Mouse (Mus musculus) hindbrain, embryonic 15.5 days (tissue): ENCODE results near the gene Hmox1. TPM values are rescaled to one million over a fixed set of nuclear protein-coding genes. Genes with fewer than 3 reads are reported as not detected.
A peak's percentile ranks its signal among the peaks of the same experiment; 100 is the strongest.

Experiments
- ATAC-seq: fragments of 200-750 bp; cut with Nextera tagmentation; 2 replicates; pipeline ENCODE4 v1.8.0; 2017; ENCODE audit warnings: low read depth, moderate number of reproducible peaks, moderate TSS enrichment; ENCODE audit not compliant: low FRiP score
- H3K27ac ChIP-seq: fragments of 300-500 bp; sonication (generic); replicated peaks from 2 replicates; pipeline ENCODE4 v1.5.1; 2015; ENCODE audit warnings: mild to moderate bottlenecking, inconsistent platforms
- H3K27me3 ChIP-seq: fragments of 300-500 bp; sonication (generic); 2 replicates; pipeline ENCODE4 v1.6.1; 2015; ENCODE audit warnings: control low read depth, inconsistent platforms
- H3K36me3 ChIP-seq: fragments of 300-500 bp; sonication (generic); 2 replicates; pipeline ENCODE4 v1.6.1; 2015; ENCODE audit warnings: control low read depth, inconsistent platforms
- H3K4me1 ChIP-seq: fragments of 300-500 bp; sonication (generic); replicated peaks from 2 replicates; pipeline ENCODE4 v1.6.1; 2015; ENCODE audit warnings: control low read depth, inconsistent platforms
- H3K4me2 ChIP-seq: fragments of 300-500 bp; sonication (generic); 2 replicates; pipeline ENCODE4 v1.6.1; 2015; ENCODE audit warnings: moderate library complexity, mild to moderate bottlenecking, inconsistent platforms
- H3K4me3 ChIP-seq: fragments of 300-500 bp; sonication (generic); 2 replicates; pipeline ENCODE4 v1.5.1; 2015; ENCODE audit warnings: mild to moderate bottlenecking, inconsistent platforms
- H3K9ac ChIP-seq: fragments of 300-500 bp; sonication (generic); 2 replicates; pipeline ENCODE4 v1.6.1; 2015; ENCODE audit warnings: inconsistent platforms
- H3K9me3 ChIP-seq: fragments of 300-500 bp; sonication (generic); 2 replicates; pipeline ENCODE4 v1.6.1; 2016; ENCODE audit warnings: control low read depth, inconsistent platforms
- WGBS: fragments of 180-500 bp; shearing (Covaris S2); methylation state at CpG from one replicate; pipeline ENCODE4 v1.1.7; 2015; 5-methylcytosine and 5-hydroxymethylcytosine counted together
- polyA plus RNA-seq: library from polyadenylated mRNA; unstranded; fragments of >200 nt; fragmentation: Nextera tagmentation; extraction: Ambion mirVana; gene quantifications from 2 replicates; pipeline ENCODE4 v1.2.1, GENCODE M21; 2015

Hmox1 gene
- polyA plus RNA-seq, 1 experiment from 2014 or later: 14.0 TPM

GRCm38 (mm10) chr8:75074876-75075275, 18.5 kb upstream of the Hmox1 start:
- WGBS: 79% methylated on average over 1 of the region's 1 CpGs
- H3K9ac ChIP-seq: no peak overlapping the region
- no peak for ATAC-seq
- no peaks in the 10 kb centered on the region for H3K9me3 ChIP-seq
- no peaks in the 10 kb centered on the region for H3K4me1 ChIP-seq
- no peaks in the 10 kb centered on the region for H3K36me3 ChIP-seq
- no peaks in the 10 kb centered on the region for H3K27me3 ChIP-seq
- no peak overlapping the region for H3K27ac ChIP-seq
- H3K4me2 ChIP-seq: no peak overlapping the region
- no peak overlapping the region for H3K4me3 ChIP-seq

GRCm38 (mm10) chr8:75078215-75078614, 15.2 kb upstream of the Hmox1 start:
- H3K27me3 ChIP-seq: no peaks in the 10 kb centered on the region
- H3K4me3 ChIP-seq: no peak overlapping the region
- no peaks in the 10 kb centered on the region for H3K4me1 ChIP-seq
- 92% methylated on average over 1 of the region's 1 CpGs for WGBS
- no peak for ATAC-seq
- no peak overlapping the region for H3K9ac ChIP-seq
- H3K27ac ChIP-seq: no peak overlapping the region
- H3K4me2 ChIP-seq: no peak overlapping the region
- H3K9me3 ChIP-seq: no peaks in the 10 kb centered on the region
- no peaks in the 10 kb centered on the region for H3K36me3 ChIP-seq

GRCm38 (mm10) chr8:75078851-75079250, 14.6 kb upstream of the Hmox1 start:
- 94% methylated on average over 9 of the region's 9 CpGs for WGBS
- Histone ChIP-seq H3K4me2 (no peak overlapping the region), H3K36me3 (no peaks in the 10 kb centered on the region), H3K27me3 (no peaks in the 10 kb centered on the region), H3K9me3 (no peaks in the 10 kb centered on the region), H3K9ac (no peak overlapping the region), H3K4me3 (no peak overlapping the region), H3K4me1 (peaks cover 3% of the 10 kb centered on the region; the same call in 1 of the 2 replicates), H3K27ac (no peak overlapping the region)
- ATAC-seq: no peak

- H3K36me3 ChIP-seq: no peaks in the 10 kb centered on the region
- H3K27me3 ChIP-seq: no peaks in the 10 kb centered on the region
- H3K4me3 ChIP-seq: no peak overlapping the region
- peaks cover 5% of the 10 kb centered on the region; the same call in 1 of the 2 replicates for H3K4me1 ChIP-seq
- no peak overlapping the region for H3K9ac ChIP-seq
- H3K9me3 ChIP-seq: no peaks in the 10 kb centered on the region
- H3K27ac ChIP-seq: no peak overlapping the region
- no peak for ATAC-seq
- no peak overlapping the region for H3K4me2 ChIP-seq
- WGBS: 85% methylated on average over 9 of the region's 9 CpGs
These were observed 11.9 kb upstream of the Hmox1 start for GRCm38 (mm10) chr8:75081364-75082040.

GRCm38 (mm10) chr8:75082181-75082805, 11.1 kb upstream of the Hmox1 start:
- Histone ChIP-seq H3K4me1 (peaks cover 5% of the 10 kb centered on the region; the same call in 1 of the 2 replicates), H3K4me3 (no peak overlapping the region), H3K36me3 (no peaks in the 10 kb centered on the region), H3K9me3 (no peaks in the 10 kb centered on the region), H3K27me3 (no peaks in the 10 kb centered on the region), H3K27ac (no peak overlapping the region), H3K9ac (no peak overlapping the region), H3K4me2 (no peak overlapping the region)
- WGBS: 89% methylated on average over 6 of the region's 6 CpGs
- no peak for ATAC-seq

GRCm38 (mm10) chr8:75083846-75084245, 9.6 kb upstream of the Hmox1 start:
- Histone ChIP-seq H3K27ac (no peak overlapping the region), H3K27me3 (no peaks in the 10 kb centered on the region), H3K9ac (no peak overlapping the region), H3K36me3 (no peaks in the 10 kb centered on the region), H3K4me1 (peaks cover 5% of the 10 kb centered on the region; the same call in 1 of the 2 replicates), H3K4me2 (peak overlapping the region; percentile 55), H3K9me3 (no peaks in the 10 kb centered on the region), H3K4me3 (peak overlapping the region; percentile 32)
- WGBS: 9% methylated on average over 17 of the region's 17 CpGs
- peak; percentile 90 for ATAC-seq

- Histone ChIP-seq H3K4me3 (no peak overlapping the region), H3K9ac (no peak overlapping the region), H3K36me3 (no peaks in the 10 kb centered on the region), H3K27me3 (no peaks in the 10 kb centered on the region), H3K9me3 (no peaks in the 10 kb centered on the region), H3K4me2 (peak overlapping the region; percentile 55; the same call in 1 of the 2 replicates), H3K4me1 (peaks cover 11% of the 10 kb centered on the region), H3K27ac (no peak overlapping the region)
- ATAC-seq: no peak
- 86% methylated on average over 3 of the region's 3 CpGs for WGBS
These were observed 8.9 kb upstream of the Hmox1 start for GRCm38 (mm10) chr8:75084382-75085064.

GRCm38 (mm10) chr8:75086002-75086401, 7.4 kb upstream of the Hmox1 start:
- Histone ChIP-seq H3K36me3 (no peaks in the 10 kb centered on the region), H3K4me3 (no peak overlapping the region), H3K27me3 (no peaks in the 10 kb centered on the region), H3K9ac (no peak overlapping the region), H3K4me1 (peaks cover 15% of the 10 kb centered on the region), H3K9me3 (no peaks in the 10 kb centered on the region), H3K27ac (no peak overlapping the region), H3K4me2 (no peak overlapping the region)
- ATAC-seq: no peak
- WGBS: 69% methylated on average over 2 of the region's 2 CpGs

- H3K9ac ChIP-seq: no peak overlapping the region
- no peak overlapping the region for H3K27ac ChIP-seq
- H3K27me3 ChIP-seq: no peaks in the 10 kb centered on the region
- peaks cover 15% of the 10 kb centered on the region for H3K4me1 ChIP-seq
- no peaks in the 10 kb centered on the region for H3K9me3 ChIP-seq
- H3K36me3 ChIP-seq: no peaks in the 10 kb centered on the region
- H3K4me2 ChIP-seq: no peak overlapping the region
- H3K4me3 ChIP-seq: no peak overlapping the region
- ATAC-seq: no peak
These were observed 6.3 kb upstream of the Hmox1 start for GRCm38 (mm10) chr8:75087127-75087526.

- Histone ChIP-seq H3K9ac (peak overlapping the region; percentile 9; the same call in 1 of the 2 replicates), H3K4me1 (peaks cover 16% of the 10 kb centered on the region), H3K27ac (peak overlapping the region; percentile 42; the same call in 1 of the 2 replicates), H3K4me3 (no peak overlapping the region), H3K9me3 (no peaks in the 10 kb centered on the region), H3K4me2 (peak overlapping the region; percentile 35), H3K36me3 (no peaks in the 10 kb centered on the region), H3K27me3 (no peaks in the 10 kb centered on the region)
- 25% methylated on average over 6 of the region's 6 CpGs for WGBS
- ATAC-seq: peak; percentile 29; the same call in 1 of the 2 replicates
These were observed 4.2 kb upstream of the Hmox1 start for GRCm38 (mm10) chr8:75088989-75089881.

GRCm38 (mm10) chr8:75090781-75091365, 2.5 kb upstream of the Hmox1 start:
- H3K4me1 ChIP-seq: peaks cover 16% of the 10 kb centered on the region
- H3K27ac ChIP-seq: no peak overlapping the region
- H3K27me3 ChIP-seq: no peaks in the 10 kb centered on the region
- no peak for ATAC-seq
- no peaks in the 10 kb centered on the region for H3K9me3 ChIP-seq
- H3K36me3 ChIP-seq: no peaks in the 10 kb centered on the region
- no peak overlapping the region for H3K4me2 ChIP-seq
- no peak overlapping the region for H3K9ac ChIP-seq
- 81% methylated on average over 4 of the region's 4 CpGs for WGBS
- no peak overlapping the region for H3K4me3 ChIP-seq
